Mouse (Mus musculus): ENCODE data around the gene Adam22.

GRCm38 (mm10) chr5:8146146-8146545 lies 221.8 kb downstream of the Adam22 start:
- TF ChIP-seq POLR2A (IDR thresholded peaks at IDR 0.05; ENCODE audit: borderline replicate concordance, low read depth, low read length) (no peak), CTCF (IDR thresholded peaks at IDR 0.05; ENCODE audit: low read depth, low read length) (no peak)

Data from bone marrow macrophage, adult 2 months (primary cell).